Mouse (Mus musculus) lung, adult 18-20 months (tissue): ENCODE results near the gene Rtcb.

Experiments
- DNase-seq, 2 experiments: peaks; one replicate each; pipeline ENCODE4 v3.0.0; 2022; ENCODE audit warnings: mixed read lengths in 2 of 2

Rtcb gene

GRCm38 (mm10) chr10:85936280-85936965, 21.2 kb downstream of the Rtcb start:
- no peak for DNase-seq

GRCm38 (mm10) chr10:85929962-85930361, 27.7 kb downstream of the Rtcb start:
- no peak for DNase-seq

- no peak for DNase-seq
Observed at GRCm38 (mm10) chr10:85929208-85929591, 28.4 kb downstream of the Rtcb start.

GRCm38 (mm10) chr10:85928499-85929207, 29.0 kb downstream of the Rtcb start:
- peak; percentile 75 to 76 for DNase-seq

GRCm38 (mm10) chr10:85927676-85928445, 29.8 kb downstream of the Rtcb start, which contains the start of gene Ascl4:
Ascl4 (plus strand) TSS chr10:85927681.
- peak; percentile 12 to 20 for DNase-seq

GRCm38 (mm10) chr10:85916498-85917309, 40.9 kb downstream of the Rtcb start, which contains the start of gene Prdm4:
Prdm4 (minus strand) TSS chr10:85917142.
- peak; percentile 98 to 99 for DNase-seq
